Comparison of ENCODE assay signal across 8 mouse cellular contexts in genomic region chr6:88874868-88875508, GRCm38 (mm10). TPM values are rescaled to one million over a fixed set of nuclear protein-coding genes. Genes with fewer than 3 reads are reported as not detected.
DNase-seq lines count a peak whose midpoint lies in the region; ATAC-seq and TF ChIP-seq lines count a peak whose summit lies in the region.

Podxl2 (minus strand) TSS chr6:88875044.

- H3K9ac ChIP-seq in embryonic facial prominence, embryonic 15.5 days = peak within 1 kb of the TSS; percentile 78
- H3K9ac ChIP-seq in kidney, embryonic 15.5 days = peak within 1 kb of the TSS; percentile 79
- H3K9ac ChIP-seq in midbrain, postnatal 0 days (replicated peaks; ENCODE audit: low read length, poor library complexity, severe bottlenecking) = peak within 1 kb of the TSS; percentile 95

- H3K9me3 ChIP-seq in erythroblast, embryonic 14.5 days (ENCODE audit: control insufficient read depth, low read length) = peaks cover 24% of the 10 kb centered on the region
- no peaks in the 10 kb centered on the region for H3K9me3 ChIP-seq in embryonic facial prominence, embryonic 15.5 days (replicated peaks)
- no peaks in the 10 kb centered on the region for H3K9me3 ChIP-seq in kidney, embryonic 15.5 days (replicated peaks)
- H3K9me3 ChIP-seq in midbrain, postnatal 0 days (ENCODE audit: low read length) = no peaks in the 10 kb centered on the region

- peak within 1 kb of the TSS; percentile 40 for H3K4me3 ChIP-seq in erythroblast, embryonic 14.5 days (replicated peaks)
- peak within 1 kb of the TSS; percentile 76 for H3K4me3 ChIP-seq in embryonic facial prominence, embryonic 15.5 days (replicated peaks)
- H3K4me3 ChIP-seq in kidney, embryonic 15.5 days (replicated peaks) = peak within 1 kb of the TSS; percentile 73
- H3K4me3 ChIP-seq in midbrain, postnatal 0 days (ENCODE audit: low read depth, low read length) = peak within 1 kb of the TSS; percentile 80

- DNase-seq in heart, adult 9 months (ENCODE audit: low spot score in 2 of 2) = peak; percentile 43 to 69
- DNase-seq in liver = peak; percentile 53
- DNase-seq in midbrain, postnatal 0 days (ENCODE audit: low spot score) = peak; percentile 90
- peak; percentile 86 for DNase-seq in testis, postnatal 14 days (ENCODE audit: low spot score)

- no peak for TF ChIP-seq CTCF in midbrain, postnatal 0 days (IDR thresholded peaks at IDR 0.05)

- peaks cover 70% of the 10 kb centered on the region for H3K27me3 ChIP-seq in erythroblast, embryonic 14.5 days (ENCODE audit: control insufficient read depth)
- no peaks in the 10 kb centered on the region for H3K27me3 ChIP-seq in embryonic facial prominence, embryonic 15.5 days
- peaks cover 22% of the 10 kb centered on the region for H3K27me3 ChIP-seq in kidney, embryonic 15.5 days
- H3K27me3 ChIP-seq in midbrain, postnatal 0 days (ENCODE audit: insufficient read depth, low read length) = no peaks in the 10 kb centered on the region

- ATAC-seq in erythroblast, adult 5-6 weeks (replicated peaks; ENCODE audit: low FRiP score, poor library complexity, severe bottlenecking) = no peak
- peak; percentile 81 for ATAC-seq in embryonic facial prominence, embryonic 15.5 days (ENCODE audit: insufficient number of reproducible peaks, low FRiP score, low TSS enrichment, low read depth)
- peak; percentile 72 for ATAC-seq in kidney, embryonic 15.5 days (replicated peaks; ENCODE audit: low FRiP score)
- ATAC-seq in midbrain, postnatal 0 days (ENCODE audit: low FRiP score) = peak; percentile 79

- 5% methylated on average over 49 of the region's 63 CpGs for WGBS in embryonic facial prominence, embryonic 15.5 days
- 7% methylated on average over 48 of the region's 63 CpGs for WGBS in kidney, embryonic 15.5 days
- 6% methylated on average over 41 of the region's 63 CpGs for WGBS in midbrain, postnatal 0 days

- peaks cover 10% of the 10 kb centered on the region for H3K4me1 ChIP-seq in erythroblast, embryonic 14.5 days (ENCODE audit: control insufficient read depth)
- peaks cover 43% of the 10 kb centered on the region for H3K4me1 ChIP-seq in embryonic facial prominence, embryonic 15.5 days
- H3K4me1 ChIP-seq in kidney, embryonic 15.5 days = peaks cover 19% of the 10 kb centered on the region
- 0 out of 2 replicates have a peak, but pooled peaks cover 6% of the 10 kb centered on the region for H3K4me1 ChIP-seq in midbrain, postnatal 0 days (ENCODE audit: insufficient read depth, low read length)

- peaks cover 5% of the 10 kb centered on the region for H3K36me3 ChIP-seq in erythroblast, embryonic 14.5 days (ENCODE audit: control insufficient read depth)
- H3K36me3 ChIP-seq in embryonic facial prominence, embryonic 15.5 days = no peaks in the 10 kb centered on the region
- H3K36me3 ChIP-seq in kidney, embryonic 15.5 days = no peaks in the 10 kb centered on the region
- no peaks in the 10 kb centered on the region for H3K36me3 ChIP-seq in midbrain, postnatal 0 days (ENCODE audit: insufficient read depth, low read length)

- peak within 1 kb of the TSS; percentile 97 for H3K4me2 ChIP-seq in embryonic facial prominence, embryonic 15.5 days (replicated peaks)
- peak within 1 kb of the TSS; percentile 99 for H3K4me2 ChIP-seq in kidney, embryonic 15.5 days
- H3K4me2 ChIP-seq in midbrain, postnatal 0 days (ENCODE audit: low read depth, low read length, poor library complexity, severe bottlenecking) = peak within 1 kb of the TSS; percentile 92

- peak within 1 kb of the TSS; percentile 51; the same call in 1 of the 2 replicates for H3K27ac ChIP-seq in embryonic facial prominence, embryonic 15.5 days (replicated peaks)
- H3K27ac ChIP-seq in kidney, embryonic 15.5 days = no peak within 1 kb of the TSS
- H3K27ac ChIP-seq in midbrain, postnatal 0 days (ENCODE audit: low read depth, low read length) = peak within 1 kb of the TSS; percentile 98

RNA-seq across cellular contexts. Expression of gene Podxl2, which starts in this region (rescaled TPM):
- 0.18 and 0.28 TPM in 2 replicates for polyA plus RNA-seq in erythroblast, embryonic 14.5 days (2012)
- total RNA-seq in erythroblast, adult 5-6 weeks (2015; ENCODE audit: low replicate concordance) = not detected in 2 replicates
- not detected in 2 replicates for total RNA-seq in erythroblast, adult 5-6 weeks (2017; ENCODE audit: low replicate concordance)
- 118 and 126 TPM in 2 replicates for polyA plus RNA-seq in embryonic facial prominence, embryonic 15.5 days (2015; fragmentation: Nextera tagmentation; extraction: Ambion mirVana)
- polyA plus RNA-seq in kidney, embryonic 15.5 days (2015; fragmentation: Nextera tagmentation; extraction: Ambion mirVana) = 43.2 and 55.0 TPM in 2 replicates
- total RNA-seq in midbrain, postnatal 0 days (2014; rRNA removed) = 883 and 1,011 TPM in 2 replicates
- 727 and 776 TPM in 2 replicates for polyA plus RNA-seq in midbrain, postnatal 0 days (2015; fragmentation: Nextera tagmentation; extraction: Ambion mirVana)

Comparison
In these comparisons a context has a peak if more than half of its experiments do, and no peak if none do; other contexts are left out.
1. RNA of gene Podxl2 (total RNA-seq): 883 to 1,011 TPM in midbrain, postnatal 0 days; not detected in erythroblast, adult 5-6 weeks; every median in the first group is over 100 times any median in the second.
2. RNA of gene Podxl2 (polyA plus RNA-seq): 727 to 776 TPM in midbrain, postnatal 0 days, 118 to 126 TPM in embryonic facial prominence, embryonic 15.5 days and 43.2 to 55.0 TPM in kidney, embryonic 15.5 days; 0.18 to 0.28 TPM in erythroblast, embryonic 14.5 days; every median in the first group is over 10 times any median in the second.
3. Peak in every context shown above with its lines, with median percentiles within 50 percentile points of each other: H3K4me3 ChIP-seq, H3K4me2 ChIP-seq, H3K9ac ChIP-seq and DNase-seq.